Mouse (Mus musculus): Measurements from ENCODE around the gene Magt1. TPM values are rescaled to one million over a fixed set of nuclear protein-coding genes. Genes with fewer than 3 reads are reported as not detected.

Magt1 gene
- 54.8 and 55.7 TPM in 2 replicates for polyA plus RNA-seq (2014; fragmentation: Nextera tagmentation; extraction: Ambion mirVana)

DNA sequence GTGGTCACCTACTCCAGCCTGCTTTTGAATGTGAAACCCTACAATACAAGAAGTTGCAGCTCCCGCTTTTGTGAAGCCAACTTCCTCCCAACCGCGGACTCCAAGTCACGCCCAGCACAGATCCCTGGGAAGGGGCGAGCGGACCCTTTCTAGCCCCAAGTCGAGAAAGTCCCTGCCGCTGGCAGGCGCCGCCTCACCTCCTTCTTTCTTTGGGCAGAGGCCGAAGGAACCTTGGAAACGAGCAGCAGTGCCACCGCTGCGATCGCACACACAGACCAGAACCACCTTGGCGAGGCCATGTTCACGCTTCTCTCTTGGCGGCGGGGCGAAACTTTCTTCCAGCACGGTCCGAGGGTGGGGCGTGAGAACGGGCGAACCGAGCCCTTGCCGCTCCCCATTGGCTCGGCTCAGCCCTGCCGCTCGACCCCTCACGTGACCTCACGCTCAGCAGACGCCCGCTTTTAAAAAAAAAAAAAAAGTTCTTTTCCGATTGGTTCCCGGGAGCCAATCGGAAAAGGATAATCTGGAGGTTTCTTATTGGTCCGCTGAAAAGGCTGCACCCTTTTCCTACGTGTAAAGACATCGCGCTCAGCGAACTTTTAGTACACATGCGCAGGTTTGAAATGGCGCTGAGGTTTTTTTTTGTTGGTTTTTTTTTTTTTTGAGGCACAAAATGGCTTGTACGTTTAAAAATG is at the start of gene Magt1:
Gene Magt1, minus strand, starts transcription at position 442 of the 695 bp plus-strand sequence.
- H3K36me3 ChIP-seq (ENCODE audit: control insufficient read depth, insufficient read depth, low read length): no peaks in the 10 kb centered on the region
- WGBS (ENCODE audit: insufficient replicate concordance): 14% methylated on average over 44 of the region's 45 CpGs
- peaks cover 2% of the 10 kb centered on the region; the same call in 1 of the 2 replicates for H3K4me1 ChIP-seq (ENCODE audit: control insufficient read depth, insufficient read depth, low read length)
- peak within 1 kb of the TSS; percentile 77 for H3K9ac ChIP-seq (ENCODE audit: low read depth, low read length)
- peak within 1 kb of the TSS; percentile 60 for H3K4me2 ChIP-seq
- peak within 1 kb of the TSS; percentile 86 for H3K27ac ChIP-seq (ENCODE audit: low read depth, low read length)
- ATAC-seq (replicated peaks; ENCODE audit: insufficient number of reproducible peaks, low FRiP score, low TSS enrichment): peak; percentile 92
- H3K4me3 ChIP-seq (ENCODE audit: low read depth, low read length): peak within 1 kb of the TSS; percentile 55
- no peaks in the 10 kb centered on the region for H3K27me3 ChIP-seq (ENCODE audit: control insufficient read depth, insufficient read depth, low read length)
- no peaks in the 10 kb centered on the region for H3K9me3 ChIP-seq (replicated peaks; ENCODE audit: control insufficient read depth, low read length)

DNA sequence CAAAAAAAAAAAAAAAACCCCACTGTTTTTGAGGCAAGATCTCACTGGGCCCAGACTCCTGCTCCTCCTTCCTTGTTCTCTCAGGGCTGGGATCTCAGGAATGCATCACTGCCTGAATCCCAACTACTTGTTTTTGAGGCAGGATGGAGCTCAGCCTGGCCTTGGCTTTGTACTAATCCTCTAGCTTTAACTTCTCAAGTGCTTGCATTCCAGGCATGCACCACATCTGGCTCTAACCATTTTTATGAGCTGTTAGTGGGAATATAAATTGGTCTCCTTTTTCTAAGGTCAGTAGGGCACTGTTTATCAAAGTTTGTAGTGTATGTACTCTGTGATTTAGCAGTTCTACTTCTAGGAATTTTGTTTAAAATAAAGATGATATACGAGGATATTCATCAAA is 36.5 kb upstream of the Magt1 start:
- Histone ChIP-seq H3K4me3 (ENCODE audit: low read depth, low read length) (no peak overlapping the region), H3K36me3 (ENCODE audit: control insufficient read depth, insufficient read depth, low read length) (no peaks in the 10 kb centered on the region), H3K9ac (ENCODE audit: low read depth, low read length) (no peak overlapping the region), H3K27me3 (ENCODE audit: control insufficient read depth, insufficient read depth, low read length) (no peaks in the 10 kb centered on the region), H3K4me2 (no peak overlapping the region), H3K9me3 (replicated peaks; ENCODE audit: control insufficient read depth, low read length) (no peaks in the 10 kb centered on the region), H3K4me1 (ENCODE audit: control insufficient read depth, insufficient read depth, low read length) (peaks cover 7% of the 10 kb centered on the region; the same call in 1 of the 2 replicates), H3K27ac (ENCODE audit: low read depth, low read length) (no peak overlapping the region)
- no peak for ATAC-seq (replicated peaks; ENCODE audit: insufficient number of reproducible peaks, low FRiP score, low TSS enrichment)
- WGBS (ENCODE audit: insufficient replicate concordance): 63% methylated on average over 1 of the region's 1 CpGs

DNA sequence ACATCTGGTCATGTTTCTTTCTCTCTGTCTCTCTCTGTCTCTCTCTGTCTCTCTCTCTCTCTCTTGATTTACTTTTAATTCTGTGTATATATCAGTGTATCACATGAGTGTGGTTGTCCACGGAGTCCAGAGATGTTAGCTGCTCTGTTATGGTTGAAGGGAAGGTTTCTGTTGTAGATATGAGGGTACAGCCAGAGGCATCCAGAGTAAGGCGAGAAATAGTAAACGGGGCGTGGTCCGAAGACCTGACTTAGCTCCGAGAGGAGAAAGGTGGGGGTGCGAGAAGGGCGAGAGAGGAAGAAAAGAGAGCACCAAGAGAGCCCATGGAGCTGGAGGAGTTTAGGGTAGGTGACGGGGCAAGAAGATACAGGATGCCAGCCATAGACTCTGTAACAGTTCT is 34.2 kb upstream of the Magt1 start:
- no peaks in the 10 kb centered on the region for H3K9me3 ChIP-seq (replicated peaks; ENCODE audit: control insufficient read depth, low read length)
- H3K4me3 ChIP-seq (ENCODE audit: low read depth, low read length): no peak overlapping the region
- H3K36me3 ChIP-seq (ENCODE audit: control insufficient read depth, insufficient read depth, low read length): no peaks in the 10 kb centered on the region
- no peak for ATAC-seq (replicated peaks; ENCODE audit: insufficient number of reproducible peaks, low FRiP score, low TSS enrichment)
- H3K4me2 ChIP-seq: peak overlapping the region; percentile 34
- peak overlapping the region; percentile 35; the same call in 1 of the 2 replicates for H3K27ac ChIP-seq (ENCODE audit: low read depth, low read length)
- H3K4me1 ChIP-seq (ENCODE audit: control insufficient read depth, insufficient read depth, low read length): peaks cover 7% of the 10 kb centered on the region; the same call in 1 of the 2 replicates
- H3K27me3 ChIP-seq (ENCODE audit: control insufficient read depth, insufficient read depth, low read length): no peaks in the 10 kb centered on the region
- 58% methylated on average over 9 of the region's 9 CpGs for WGBS (ENCODE audit: insufficient replicate concordance)
- no peak overlapping the region for H3K9ac ChIP-seq (ENCODE audit: low read depth, low read length)

DNA sequence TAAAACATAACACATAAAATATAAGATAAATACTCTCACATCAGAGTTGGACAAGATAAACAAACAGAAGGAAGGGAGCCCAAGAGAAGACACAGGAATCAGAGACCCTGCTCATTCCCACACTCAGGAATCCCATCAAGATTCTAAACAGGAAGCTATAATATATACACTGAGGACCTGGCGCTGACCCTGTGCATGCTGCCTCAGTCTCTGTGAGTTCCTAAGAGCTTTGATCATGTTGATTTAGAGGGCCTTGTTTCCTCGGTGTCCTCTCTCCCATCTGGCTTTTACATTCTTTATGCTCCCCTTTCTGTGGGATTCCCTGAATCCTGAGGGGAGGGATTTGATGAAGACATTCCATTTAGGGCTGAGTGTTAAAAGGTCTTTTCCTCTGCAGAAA is 33.7 kb upstream of the Magt1 start:
- Histone ChIP-seq H3K27me3 (ENCODE audit: control insufficient read depth, insufficient read depth, low read length) (no peaks in the 10 kb centered on the region), H3K4me2 (no peak overlapping the region), H3K9me3 (replicated peaks; ENCODE audit: control insufficient read depth, low read length) (no peaks in the 10 kb centered on the region), H3K4me3 (ENCODE audit: low read depth, low read length) (no peak overlapping the region), H3K4me1 (ENCODE audit: control insufficient read depth, insufficient read depth, low read length) (peaks cover 7% of the 10 kb centered on the region; the same call in 1 of the 2 replicates), H3K36me3 (ENCODE audit: control insufficient read depth, insufficient read depth, low read length) (no peaks in the 10 kb centered on the region), H3K27ac (ENCODE audit: low read depth, low read length) (0 out of 2 replicates have a peak overlapping the region, but pooled peaks have one; percentile 35), H3K9ac (ENCODE audit: low read depth, low read length) (no peak overlapping the region)
- WGBS (ENCODE audit: insufficient replicate concordance): 31% methylated on average over 2 of the region's 2 CpGs
- ATAC-seq (replicated peaks; ENCODE audit: insufficient number of reproducible peaks, low FRiP score, low TSS enrichment): no peak

DNA sequence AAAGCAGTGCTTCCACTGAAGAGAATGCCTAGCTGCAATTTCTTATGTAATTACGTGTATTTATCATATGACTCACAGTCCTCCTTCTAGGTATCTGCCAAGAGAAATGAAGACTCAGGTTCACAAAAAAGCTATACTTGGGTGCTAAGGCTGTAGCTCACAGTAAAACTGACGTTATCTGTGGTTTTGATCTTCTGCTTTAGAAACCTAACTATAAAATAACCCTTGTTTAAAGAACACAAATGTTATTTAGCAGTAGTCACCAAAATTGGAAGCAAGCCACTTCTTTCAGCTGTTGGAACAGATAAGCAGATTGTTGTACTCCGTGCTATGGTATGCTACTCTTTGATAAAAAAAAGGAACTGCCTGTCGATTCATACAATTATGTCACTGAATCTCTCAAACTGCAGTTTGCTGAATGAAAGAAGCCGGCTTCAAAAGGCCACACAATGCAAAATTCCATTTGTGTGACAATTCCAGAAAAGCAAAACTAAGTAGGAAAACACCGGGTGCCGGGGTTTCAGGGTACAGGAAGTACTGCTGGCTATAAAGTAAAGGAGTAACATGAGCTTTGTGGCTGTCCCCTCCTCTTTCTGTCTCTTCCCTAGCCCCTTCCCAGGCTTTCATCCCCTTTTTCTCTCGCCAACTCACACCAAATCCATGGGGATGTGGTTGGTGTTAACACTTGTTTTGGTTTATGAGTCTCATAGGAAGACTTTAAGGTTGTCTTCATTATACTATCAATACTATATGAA is 32.3 kb upstream of the Magt1 start:
- no peaks in the 10 kb centered on the region for H3K9me3 ChIP-seq (replicated peaks; ENCODE audit: control insufficient read depth, low read length)
- H3K27ac ChIP-seq (ENCODE audit: low read depth, low read length): no peak overlapping the region
- H3K4me2 ChIP-seq: peak overlapping the region; percentile 2; the same call in 1 of the 2 replicates
- 38% methylated on average over 8 of the region's 8 CpGs for WGBS (ENCODE audit: insufficient replicate concordance)
- no peaks in the 10 kb centered on the region for H3K36me3 ChIP-seq (ENCODE audit: control insufficient read depth, insufficient read depth, low read length)
- H3K27me3 ChIP-seq (ENCODE audit: control insufficient read depth, insufficient read depth, low read length): no peaks in the 10 kb centered on the region
- H3K4me1 ChIP-seq (ENCODE audit: control insufficient read depth, insufficient read depth, low read length): peaks cover 7% of the 10 kb centered on the region; the same call in 1 of the 2 replicates
- ATAC-seq (replicated peaks; ENCODE audit: insufficient number of reproducible peaks, low FRiP score, low TSS enrichment): no peak
- no peak overlapping the region for H3K4me3 ChIP-seq (ENCODE audit: low read depth, low read length)
- H3K9ac ChIP-seq (ENCODE audit: low read depth, low read length): no peak overlapping the region

DNA sequence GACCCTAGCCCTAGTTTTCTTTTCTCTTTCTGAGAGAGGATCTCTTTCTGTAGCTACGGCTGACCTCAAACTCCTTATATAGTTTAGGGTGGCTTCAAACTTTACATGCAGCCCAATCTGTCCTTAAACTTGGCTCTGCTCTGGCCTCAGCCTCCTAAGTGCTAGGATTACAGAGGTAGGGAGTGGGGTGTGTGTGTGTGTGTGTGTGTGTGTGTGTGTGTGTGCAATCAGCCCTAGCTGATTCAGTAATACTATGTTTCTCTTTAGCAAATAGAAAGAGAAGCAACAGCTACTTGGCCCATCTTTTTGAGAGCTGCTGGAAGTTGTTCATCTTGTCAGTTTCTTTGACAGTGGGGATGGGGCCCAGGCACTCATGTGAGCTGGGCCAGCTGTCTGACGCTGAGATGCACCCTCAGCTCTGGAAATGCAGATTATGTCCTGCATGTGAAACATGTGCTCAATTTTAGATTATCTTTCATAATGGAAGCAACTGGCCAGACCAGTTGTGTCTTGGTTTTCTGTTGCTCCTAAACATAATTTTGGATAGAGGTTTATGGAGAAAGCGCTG is 25.6 kb upstream of the Magt1 start:
- H3K27ac ChIP-seq (ENCODE audit: low read depth, low read length): no peak overlapping the region
- no peak overlapping the region for H3K4me2 ChIP-seq
- no peaks in the 10 kb centered on the region for H3K36me3 ChIP-seq (ENCODE audit: control insufficient read depth, insufficient read depth, low read length)
- no peak for ATAC-seq (replicated peaks; ENCODE audit: insufficient number of reproducible peaks, low FRiP score, low TSS enrichment)
- no peak overlapping the region for H3K9ac ChIP-seq (ENCODE audit: low read depth, low read length)
- H3K27me3 ChIP-seq (ENCODE audit: control insufficient read depth, insufficient read depth, low read length): no peaks in the 10 kb centered on the region
- H3K4me1 ChIP-seq (ENCODE audit: control insufficient read depth, insufficient read depth, low read length): 0 out of 2 replicates have a peak, but pooled peaks cover 3% of the 10 kb centered on the region
- 60% methylated on average over 3 of the region's 3 CpGs for WGBS (ENCODE audit: insufficient replicate concordance)
- no peaks in the 10 kb centered on the region for H3K9me3 ChIP-seq (replicated peaks; ENCODE audit: control insufficient read depth, low read length)
- H3K4me3 ChIP-seq (ENCODE audit: low read depth, low read length): no peak overlapping the region

DNA sequence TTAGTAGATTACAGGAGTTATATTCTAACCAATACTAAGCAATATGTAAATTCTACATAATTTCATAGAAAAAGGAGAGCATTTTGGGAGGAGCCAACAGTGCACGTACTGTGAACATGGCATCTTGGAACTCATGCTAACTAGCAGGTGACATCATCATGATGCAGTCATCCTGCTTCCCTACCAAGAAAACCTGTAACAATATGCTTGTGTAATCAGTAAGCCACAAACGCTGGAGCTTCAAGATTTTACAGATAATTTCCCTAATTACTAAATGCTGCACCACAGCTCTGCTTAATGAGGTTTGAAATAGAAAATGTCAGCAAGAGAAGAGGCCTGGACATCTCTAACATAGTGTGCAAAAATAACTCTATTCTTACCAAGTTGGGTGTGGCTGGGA is 24.0 kb upstream of the Magt1 start:
- Histone ChIP-seq H3K4me3 (ENCODE audit: low read depth, low read length) (no peak overlapping the region), H3K27me3 (ENCODE audit: control insufficient read depth, insufficient read depth, low read length) (no peaks in the 10 kb centered on the region), H3K4me2 (no peak overlapping the region), H3K4me1 (ENCODE audit: control insufficient read depth, insufficient read depth, low read length) (0 out of 2 replicates have a peak, but pooled peaks cover 3% of the 10 kb centered on the region), H3K9me3 (replicated peaks; ENCODE audit: control insufficient read depth, low read length) (no peaks in the 10 kb centered on the region), H3K9ac (ENCODE audit: low read depth, low read length) (no peak overlapping the region), H3K27ac (ENCODE audit: low read depth, low read length) (no peak overlapping the region), H3K36me3 (ENCODE audit: control insufficient read depth, insufficient read depth, low read length) (no peaks in the 10 kb centered on the region)
- 68% methylated on average over 2 of the region's 2 CpGs for WGBS (ENCODE audit: insufficient replicate concordance)
- no peak for ATAC-seq (replicated peaks; ENCODE audit: insufficient number of reproducible peaks, low FRiP score, low TSS enrichment)

DNA sequence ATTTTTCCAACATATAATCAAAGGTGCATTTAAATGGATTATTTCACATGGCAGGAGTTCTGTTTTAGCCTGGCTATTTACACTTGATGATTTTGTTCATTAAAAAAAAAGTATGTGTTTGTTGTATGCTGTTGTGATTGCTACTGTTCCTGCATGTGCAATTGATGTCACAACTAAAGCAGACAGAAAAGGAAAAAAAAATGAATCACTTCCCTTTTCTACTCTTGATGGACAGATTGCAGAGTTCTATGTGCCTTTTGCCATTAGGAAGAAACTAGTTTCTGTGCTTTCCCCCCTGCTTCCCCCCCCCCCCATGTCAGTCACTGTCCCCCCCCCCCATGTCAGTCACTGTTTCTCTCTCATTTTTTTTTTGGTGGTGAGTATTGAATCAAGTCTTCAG is 19.4 kb upstream of the Magt1 start:
- no peak overlapping the region for H3K27ac ChIP-seq (ENCODE audit: low read depth, low read length)
- H3K27me3 ChIP-seq (ENCODE audit: control insufficient read depth, insufficient read depth, low read length): no peaks in the 10 kb centered on the region
- H3K9me3 ChIP-seq (replicated peaks; ENCODE audit: control insufficient read depth, low read length): no peaks in the 10 kb centered on the region
- no peak overlapping the region for H3K4me2 ChIP-seq
- H3K9ac ChIP-seq (ENCODE audit: low read depth, low read length): no peak overlapping the region
- no peaks in the 10 kb centered on the region for H3K4me1 ChIP-seq (ENCODE audit: control insufficient read depth, insufficient read depth, low read length)
- no peak for ATAC-seq (replicated peaks; ENCODE audit: insufficient number of reproducible peaks, low FRiP score, low TSS enrichment)
- H3K36me3 ChIP-seq (ENCODE audit: control insufficient read depth, insufficient read depth, low read length): no peaks in the 10 kb centered on the region
- H3K4me3 ChIP-seq (ENCODE audit: low read depth, low read length): no peak overlapping the region

Measured in heart, embryonic 11.5 days (tissue).